Mouse (Mus musculus) brain, embryonic 14.5 days (tissue): Measurements from ENCODE around the gene Scd4.

ENCODE experiments used
- CTCF ChIP-seq: fragments of 200-500 bp; IDR thresholded peaks from 2 replicates; pipeline ENCODE4 v1.5.1; 2012; ENCODE audit warnings: inconsistent platforms, mild to moderate bottlenecking, moderate library complexity, borderline replicate concordance; ENCODE audit not compliant: insufficient read depth, insufficient read length; ENCODE audit errors: extremely low read depth
- POLR2A ChIP-seq: fragments of 200-500 bp; IDR thresholded peaks from 2 replicates; pipeline ENCODE4 v1.6.1; 2012; ENCODE audit warnings: mild to moderate bottlenecking, inconsistent platforms, borderline replicate concordance; ENCODE audit not compliant: poor library complexity, insufficient read depth, insufficient read length, severe bottlenecking; ENCODE audit errors: extremely low read depth

- TF ChIP-seq CTCF (no peak), POLR2A (no peak)
Measured at GRCm38 (mm10) chr19:44317391-44317790, 15.5 kb upstream of the Scd4 start.
